Mouse (Mus musculus) kidney, adult 2 months (tissue): ENCODE measurements around the gene Slc25a5.

ENCODE experiments used
- CTCF ChIP-seq: fragments of 200-500 bp; conservative IDR thresholded peaks from 2 replicates; pipeline ENCODE4 v1.5.1; 2011; ENCODE audit warnings: low read depth, mild to moderate bottlenecking, control low read depth, low read length, moderate library complexity, mixed read lengths; ENCODE audit not compliant: insufficient read depth, insufficient read length
- POLR2A ChIP-seq: fragments of 200-500 bp; IDR thresholded peaks from one replicate; pipeline ENCODE4 v1.6.1; 2011; ENCODE audit warnings: low read depth, low read length, control low read depth

- no peak for TF ChIP-seq POLR2A
- no peak for TF ChIP-seq CTCF
Observed at GRCm38 (mm10) chrX:36767386-36767785, 28.1 kb upstream of the Slc25a5 start.
